Mouse (Mus musculus) hindbrain, embryonic 16.5 days (tissue): ENCODE results near the gene Pdzd9. TPM values are rescaled to one million over a fixed set of nuclear protein-coding genes. Genes with fewer than 3 reads are reported as not detected.

ENCODE experiments used
- ATAC-seq: fragments of 200-750 bp; cut with Nextera tagmentation; 2 replicates; pipeline ENCODE4 v1.8.0; 2017; ENCODE audit warnings: moderate TSS enrichment, moderate library complexity
- H3K27ac ChIP-seq: fragments of 300-500 bp; sonication (generic); 2 replicates; pipeline ENCODE4 v1.5.1; 2014; ENCODE audit warnings: low read depth, mild to moderate bottlenecking, control low read depth, low read length, moderate library complexity
- H3K27me3 ChIP-seq: fragments of 300-500 bp; sonication (generic); replicated peaks from 2 replicates; pipeline ENCODE4 v1.6.1; 2014; ENCODE audit warnings: low read length; ENCODE audit not compliant: control insufficient read depth, insufficient read depth
- H3K36me3 ChIP-seq: fragments of 300-500 bp; sonication (generic); 2 replicates; pipeline ENCODE4 v1.6.1; 2014; ENCODE audit warnings: mild to moderate bottlenecking, low read length, moderate library complexity, mixed read lengths; ENCODE audit not compliant: control insufficient read depth, insufficient read depth
- H3K4me1 ChIP-seq: fragments of 300-500 bp; sonication (generic); 2 replicates; pipeline ENCODE4 v1.6.1; 2014; ENCODE audit warnings: low read depth, low read length; ENCODE audit not compliant: control insufficient read depth, insufficient read depth
- H3K4me2 ChIP-seq: fragments of 300-500 bp; sonication (generic); 2 replicates; pipeline ENCODE4 v1.6.1; 2014; ENCODE audit warnings: mild to moderate bottlenecking, low read length, control low read depth, moderate library complexity
- H3K4me3 ChIP-seq: fragments of 300-500 bp; sonication (generic); 2 replicates; pipeline ENCODE4 v1.5.1; 2014; ENCODE audit warnings: mild to moderate bottlenecking, low read length, control low read depth, moderate library complexity
- H3K9ac ChIP-seq: fragments of 300-500 bp; sonication (generic); 2 replicates; pipeline ENCODE4 v1.6.1; 2014; ENCODE audit warnings: low read depth, mild to moderate bottlenecking, control low read depth, low read length, moderate library complexity
- H3K9me3 ChIP-seq: fragments of 300-500 bp; sonication (generic); 2 replicates; pipeline ENCODE4 v1.6.1; 2014; ENCODE audit warnings: mild to moderate bottlenecking, low read length, moderate library complexity; ENCODE audit not compliant: control insufficient read depth
- WGBS: fragments of 180-500 bp; shearing (Covaris S2); extraction: QIAGEN DNeasy Blood & Tissue Kit; methylation state at CpG from one replicate; pipeline ENCODE4 v1.1.7; 2014; 5-methylcytosine and 5-hydroxymethylcytosine counted together
- polyA plus RNA-seq: library from polyadenylated mRNA; unstranded; fragments of >200 nt; fragmentation: Nextera tagmentation; extraction: Ambion mirVana; gene quantifications from 2 replicates; pipeline ENCODE4 v1.2.1, GENCODE M21; 2015

The Pdzd9 gene
- polyA plus RNA-seq, 1 experiment from 2014 or later: 0.48 TPM

DNA sequence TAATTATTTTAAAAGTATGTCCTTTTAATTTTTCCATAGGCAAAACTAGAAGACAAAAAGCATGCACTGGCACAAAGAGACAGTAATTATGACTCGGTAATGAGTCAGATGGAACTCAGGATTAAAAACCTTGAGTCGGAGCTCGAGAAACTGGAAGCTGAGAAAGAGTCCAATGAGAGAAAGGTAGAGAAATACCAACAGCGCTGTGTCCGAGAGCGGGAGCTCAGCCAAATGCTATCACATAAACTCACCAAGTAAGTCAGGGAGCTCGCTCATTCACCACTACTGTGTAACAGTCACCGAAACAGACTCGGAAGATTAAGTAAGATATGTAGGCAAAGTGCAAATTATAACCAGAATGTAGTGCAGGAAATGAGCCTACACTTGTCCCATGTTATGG lies 49.3 kb downstream of the Pdzd9 start:
- no peaks in the 10 kb centered on the region for H3K4me1 ChIP-seq
- no peak overlapping the region for H3K4me3 ChIP-seq
- no peak for ATAC-seq
- H3K27ac ChIP-seq: no peak overlapping the region
- no peaks in the 10 kb centered on the region for H3K27me3 ChIP-seq
- no peak overlapping the region for H3K4me2 ChIP-seq
- WGBS: 87% methylated on average over 9 of the region's 9 CpGs
- H3K36me3 ChIP-seq: no peaks in the 10 kb centered on the region
- no peak overlapping the region for H3K9ac ChIP-seq
- H3K9me3 ChIP-seq: no peaks in the 10 kb centered on the region

DNA sequence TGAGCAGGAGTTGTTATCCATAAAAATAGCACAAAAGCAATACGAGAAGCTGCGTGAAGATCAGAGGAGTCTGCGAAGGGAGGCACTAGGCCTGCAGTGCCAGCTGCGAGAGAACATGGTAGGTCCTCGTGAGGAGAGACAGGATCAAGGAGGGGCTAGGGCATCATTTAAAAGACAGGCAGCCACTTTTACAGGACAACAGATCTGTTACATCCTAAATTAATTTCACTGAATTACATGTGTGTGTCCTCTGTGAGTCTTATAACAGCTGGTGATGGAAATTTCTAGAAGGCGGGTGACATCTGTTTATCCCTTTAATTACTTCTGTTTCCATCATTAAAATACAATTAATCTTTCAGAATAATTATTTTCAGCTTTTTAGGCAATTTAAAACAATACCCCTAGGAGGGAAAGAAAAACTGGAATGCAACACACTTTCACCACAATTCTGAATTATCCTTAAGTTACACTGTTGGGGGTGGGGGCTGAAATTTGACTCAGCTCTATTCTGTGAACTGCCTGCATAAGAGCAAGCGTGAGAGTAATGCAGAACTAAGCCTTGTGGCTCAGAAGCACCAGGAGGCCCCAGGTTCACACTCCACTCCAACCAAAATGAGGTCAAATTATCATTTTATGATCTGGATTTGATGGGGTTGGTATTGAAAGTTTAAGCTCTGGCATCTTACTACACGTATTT lies 49.9 kb downstream of the Pdzd9 start:
- no peak overlapping the region for H3K9ac ChIP-seq
- no peak for ATAC-seq

More for the DNA sequence above, 49.9 kb downstream of the Pdzd9 start:
- Histone ChIP-seq H3K27ac (no peak overlapping the region), H3K27me3 (no peaks in the 10 kb centered on the region), H3K4me2 (no peak overlapping the region), H3K4me1 (no peaks in the 10 kb centered on the region), H3K36me3 (no peaks in the 10 kb centered on the region), H3K9me3 (no peaks in the 10 kb centered on the region), H3K4me3 (no peak overlapping the region)
- WGBS: 66% methylated on average over 8 of the region's 8 CpGs

Other genes starting within 250 kb of the Pdzd9 start
- 244 and 260 TPM in 2 replicates for gene Uqcrc2, start 35.2 kb downstream of the Pdzd9 start, polyA plus RNA-seq
- gene Mosmo, start 7.3 kb upstream of the Pdzd9 start, polyA plus RNA-seq: 8.0 and 9.2 TPM in 2 replicates
- 2.0 and 2.8 TPM in 2 replicates for gene Vwa3a, start 69.0 kb upstream of the Pdzd9 start, polyA plus RNA-seq
- 0.11 and 0.16 TPM in 2 replicates for gene Gm5737, start 142.0 kb upstream of the Pdzd9 start, polyA plus RNA-seq
- 37.4 and 40.3 TPM in 2 replicates for gene Eef2k, start 172.5 kb upstream of the Pdzd9 start, polyA plus RNA-seq
- gene Polr3e, start 247.4 kb upstream of the Pdzd9 start, polyA plus RNA-seq: 24.0 and 27.2 TPM in 2 replicates